18 mouse cellular contexts compared by ENCODE assay signal in the genomic region with DNA sequence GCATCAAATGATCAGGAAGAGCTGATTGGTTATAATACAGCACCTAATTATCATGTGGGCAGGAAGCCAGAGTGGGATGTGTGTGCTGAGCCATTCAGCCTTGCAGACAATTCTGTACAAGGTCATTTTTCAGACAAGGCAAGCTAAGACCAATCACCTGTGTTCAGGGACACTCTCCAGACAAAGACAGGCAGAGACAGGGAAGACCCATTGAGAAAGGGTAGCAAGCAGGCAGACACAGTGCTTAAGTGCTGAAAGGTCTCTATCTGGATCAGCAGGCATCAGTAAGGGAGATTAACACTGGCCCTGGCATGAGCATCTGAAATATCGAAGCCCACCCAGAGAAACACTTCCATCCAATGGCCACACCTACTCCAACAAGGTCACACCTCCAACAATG. TPM values are rescaled to one million over a fixed set of nuclear protein-coding genes. Genes with fewer than 3 reads are reported as not detected.
"Had no signal": no experiment of that assay in that cellular context is flagged by ENCODE, and none has a peak within 500 bp of the region (broad histone marks: within the 10 kb centered on the region; RNA-seq: fewer than 3 reads in every experiment).

No protein-coding gene starts in this region.

- H3K36me3 ChIP-seq: limb, embryonic 12.5 days; midbrain, embryonic 13.5 days; neural tube, embryonic 15.5 days had no signal

- DNase-seq: kidney, postnatal 10 days; kidney, postnatal 4 days; liver; lung, postnatal 14 days; right cerebral cortex, adult 18-20 months; right cerebral cortex, postnatal 25 days; thymus, adult 18-20 months; thymus, postnatal 14 days had no signal

- H3K9me3 ChIP-seq: limb, embryonic 12.5 days; midbrain, embryonic 13.5 days; neural tube, embryonic 15.5 days had no signal

- H3K4me3 ChIP-seq: layer of hippocampus, adult 2 months; limb, embryonic 12.5 days; midbrain, embryonic 13.5 days; neural tube, embryonic 15.5 days had no signal

- H3K9ac ChIP-seq: limb, embryonic 12.5 days; midbrain, embryonic 13.5 days; neural tube, embryonic 15.5 days had no signal

- H3K27me3 ChIP-seq: limb, embryonic 12.5 days; midbrain, embryonic 13.5 days; neural tube, embryonic 15.5 days had no signal

- H3K4me2 ChIP-seq: limb, embryonic 12.5 days; midbrain, embryonic 13.5 days; neural tube, embryonic 15.5 days had no signal

- H3K27ac ChIP-seq: layer of hippocampus, adult 2 months; limb, embryonic 12.5 days; midbrain, embryonic 13.5 days; neural tube, embryonic 15.5 days had no signal

- ATAC-seq: intestine, postnatal 0 days; midbrain, embryonic 13.5 days had no signal

- H3K4me1 ChIP-seq: limb, embryonic 12.5 days; midbrain, embryonic 13.5 days; neural tube, embryonic 15.5 days had no signal

RNA-seq across cellular contexts. Expression of gene Gimap3, which starts 13.8 kb away (rescaled TPM):
- total RNA-seq: layer of hippocampus, adult 2 months; layer of hippocampus, postnatal 10 days; left cerebral cortex, postnatal 36 days; midbrain, postnatal 0 days had no signal
- polyA plus RNA-seq: kidney, embryonic 14.5 days; limb, embryonic 12.5 days; midbrain, embryonic 13.5 days; midbrain, postnatal 0 days; neural tube, embryonic 11.5 days; neural tube, embryonic 15.5 days had no signal
